Mouse (Mus musculus) lung, embryonic 15.5 days (tissue): ENCODE data around the gene Proser3. TPM values are rescaled to one million over a fixed set of nuclear protein-coding genes. Genes with fewer than 3 reads are reported as not detected.

ENCODE experiments used
- ATAC-seq: fragments of 200-750 bp; cut with Nextera tagmentation; 2 replicates; pipeline ENCODE4 v1.8.0; 2017; ENCODE audit warnings: moderate number of reproducible peaks, borderline replicate concordance; ENCODE audit not compliant: low FRiP score, low TSS enrichment; ENCODE audit errors: extremely low read depth
- H3K27ac ChIP-seq: fragments of 300-500 bp; sonication (generic); 2 replicates; pipeline ENCODE4 v1.5.1; 2015; ENCODE audit warnings: moderate library complexity, mild to moderate bottlenecking, inconsistent platforms
- H3K27me3 ChIP-seq: fragments of 300-500 bp; sonication (generic); 2 replicates; pipeline ENCODE4 v1.6.1; 2015; ENCODE audit warnings: inconsistent platforms
- H3K36me3 ChIP-seq: fragments of 300-500 bp; sonication (generic); 2 replicates; pipeline ENCODE4 v1.6.1; 2015; ENCODE audit warnings: inconsistent platforms
- H3K4me1 ChIP-seq: fragments of 300-500 bp; sonication (generic); 2 replicates; pipeline ENCODE4 v1.6.1; 2015; ENCODE audit warnings: inconsistent platforms
- H3K4me2 ChIP-seq: fragments of 300-500 bp; sonication (generic); 2 replicates; pipeline ENCODE4 v1.6.1; 2015; ENCODE audit warnings: inconsistent platforms, mild to moderate bottlenecking, moderate library complexity
- H3K4me3 ChIP-seq: fragments of 300-500 bp; sonication (generic); 2 replicates; pipeline ENCODE4 v1.5.1; 2015; ENCODE audit warnings: mild to moderate bottlenecking, inconsistent platforms
- H3K9ac ChIP-seq: fragments of 300-500 bp; sonication (generic); 2 replicates; pipeline ENCODE4 v1.6.1; 2015; ENCODE audit warnings: inconsistent platforms
- H3K9me3 ChIP-seq: fragments of 300-500 bp; sonication (generic); 2 replicates; pipeline ENCODE4 v1.6.1; 2016; ENCODE audit warnings: inconsistent platforms
- WGBS: fragments of 180-500 bp; shearing (Covaris S2); methylation state at CpG from one replicate; pipeline ENCODE4 v1.1.7; 2015; 5-methylcytosine and 5-hydroxymethylcytosine counted together
- polyA plus RNA-seq: library from polyadenylated mRNA; unstranded; fragments of >200 nt; fragmentation: Nextera tagmentation; extraction: Ambion mirVana; gene quantifications from 2 replicates; pipeline ENCODE4 v1.2.1, GENCODE M21; 2015

Gene Proser3
- polyA plus RNA-seq, 1 experiment from 2014 or later, result 18.3 TPM

DNA sequence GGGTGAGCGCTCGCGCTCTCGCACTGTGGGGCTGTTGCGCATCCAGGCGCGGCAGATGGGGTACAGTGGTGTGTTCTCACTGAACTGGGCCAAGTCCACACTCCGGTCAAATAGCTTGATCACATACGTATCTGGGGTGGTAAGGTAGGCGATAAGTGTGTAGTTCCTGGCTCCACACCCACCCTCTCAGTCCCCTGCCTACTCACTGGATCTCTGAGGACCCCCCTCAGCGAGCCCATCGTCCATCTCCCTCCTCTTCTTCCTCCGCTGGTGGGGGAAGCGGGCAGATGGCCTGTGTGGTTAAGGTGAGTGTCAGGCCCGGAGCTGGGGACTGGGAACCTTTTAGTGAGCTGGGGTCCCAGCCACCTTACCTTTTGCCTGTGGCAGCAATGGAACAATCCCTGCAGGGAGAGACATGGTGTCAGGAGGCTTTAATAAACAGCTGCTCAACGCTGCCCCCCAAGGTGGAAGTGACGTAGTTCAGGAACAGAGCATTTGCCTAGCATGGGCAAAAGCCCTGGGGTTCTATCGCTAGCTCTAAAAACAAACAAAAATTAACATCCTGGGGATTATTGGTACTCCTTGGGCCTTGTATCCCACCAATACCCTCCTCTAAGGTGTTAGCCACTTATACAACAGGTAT lies 4.9 kb upstream of the Proser3 start:
- Histone ChIP-seq H3K4me3 (no peak overlapping the region), H3K27me3 (no peaks in the 10 kb centered on the region), H3K9ac (no peak overlapping the region), H3K27ac (no peak overlapping the region), H3K4me2 (no peak overlapping the region), H3K4me1 (peaks cover 36% of the 10 kb centered on the region), H3K9me3 (no peaks in the 10 kb centered on the region), H3K36me3 (peaks cover 22% of the 10 kb centered on the region)
- ATAC-seq, result no peak
- WGBS, result 90% methylated on average over 18 of the region's 18 CpGs

DNA sequence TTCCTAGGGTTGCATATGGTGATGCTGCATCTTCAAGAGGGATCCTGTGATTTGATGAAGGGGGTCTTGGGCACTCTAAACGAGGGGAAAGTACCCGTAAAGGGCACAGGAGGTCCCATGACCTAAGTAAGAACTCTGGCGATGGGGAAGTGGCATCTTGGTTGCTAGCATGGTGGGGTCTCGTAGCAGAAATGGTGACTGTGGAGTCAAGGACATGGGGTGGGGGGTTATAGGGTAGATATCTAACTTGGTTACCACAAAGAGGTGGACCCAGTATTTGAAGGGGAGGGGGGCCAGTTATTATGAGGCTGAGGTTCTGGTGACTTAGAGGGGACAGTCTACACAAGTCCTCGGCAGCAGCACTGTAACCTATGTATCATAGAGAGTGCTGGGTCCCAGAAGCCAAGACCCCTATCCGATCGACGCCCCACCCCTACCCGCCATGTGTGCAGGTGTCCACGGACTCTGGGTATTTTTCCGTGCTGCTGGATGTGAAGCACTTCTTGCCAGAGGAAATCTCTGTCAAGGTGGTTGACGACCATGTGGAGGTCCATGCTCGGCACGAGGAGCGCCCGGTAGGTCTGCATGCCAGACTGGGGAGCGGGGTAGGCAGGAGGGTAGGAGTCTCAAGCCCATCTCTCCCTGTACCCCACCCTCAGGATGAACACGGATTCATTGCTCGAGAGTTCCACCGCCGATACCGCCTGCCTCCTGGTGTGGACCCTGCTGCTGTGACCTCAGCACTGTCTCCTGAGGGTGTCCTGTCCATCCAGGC lies 1.9 kb upstream of the Proser3 start:
- peak overlapping the region; percentile 67 for H3K4me3 ChIP-seq
- H3K27me3 ChIP-seq, result no peaks in the 10 kb centered on the region
- no peak overlapping the region for H3K27ac ChIP-seq
- ATAC-seq, result no peak
- H3K36me3 ChIP-seq, result peaks cover 26% of the 10 kb centered on the region
- H3K9ac ChIP-seq, result peak overlapping the region; percentile 81; the same call in 1 of the 2 replicates
- no peaks in the 10 kb centered on the region for H3K9me3 ChIP-seq
- H3K4me1 ChIP-seq, result peaks cover 33% of the 10 kb centered on the region
- WGBS, result 77% methylated on average over 22 of the region's 22 CpGs
- H3K4me2 ChIP-seq, result peak overlapping the region; percentile 97

DNA sequence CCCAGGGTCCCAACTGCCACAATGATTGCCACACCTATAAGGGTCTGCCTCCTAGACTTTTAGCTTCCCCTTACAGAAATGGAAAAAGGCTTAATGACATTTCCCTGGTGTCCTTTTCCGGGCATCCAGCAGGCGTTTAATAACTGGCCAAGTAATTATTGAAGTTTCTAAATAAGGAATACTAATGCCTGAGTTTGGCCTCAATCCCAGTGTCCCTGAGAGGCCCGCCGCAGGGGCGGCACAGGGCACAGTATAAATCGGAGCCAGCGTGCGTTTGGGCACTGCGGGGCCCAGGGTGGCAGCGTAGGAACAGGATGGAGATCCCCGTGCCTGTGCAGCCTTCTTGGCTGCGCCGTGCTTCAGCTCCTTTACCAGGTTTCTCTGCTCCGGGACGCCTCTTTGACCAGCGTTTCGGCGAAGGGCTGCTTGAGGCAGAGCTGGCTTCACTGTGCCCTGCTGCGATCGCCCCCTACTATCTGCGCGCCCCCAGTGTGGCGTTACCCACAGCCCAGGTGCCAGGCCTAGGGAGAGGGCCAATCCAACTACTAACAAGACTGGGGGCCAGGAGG lies 1.0 kb upstream of the Proser3 start:
- Histone ChIP-seq H3K36me3 (peaks cover 30% of the 10 kb centered on the region), H3K27ac (peak overlapping the region; percentile 98), H3K4me1 (peaks cover 24% of the 10 kb centered on the region), H3K4me3 (peak overlapping the region; percentile 67), H3K9ac (peak overlapping the region; percentile 81), H3K4me2 (peak overlapping the region; percentile 97), H3K27me3 (no peaks in the 10 kb centered on the region), H3K9me3 (no peaks in the 10 kb centered on the region)
- 1% methylated on average over 20 of the region's 23 CpGs for WGBS
- ATAC-seq, result no peak

DNA sequence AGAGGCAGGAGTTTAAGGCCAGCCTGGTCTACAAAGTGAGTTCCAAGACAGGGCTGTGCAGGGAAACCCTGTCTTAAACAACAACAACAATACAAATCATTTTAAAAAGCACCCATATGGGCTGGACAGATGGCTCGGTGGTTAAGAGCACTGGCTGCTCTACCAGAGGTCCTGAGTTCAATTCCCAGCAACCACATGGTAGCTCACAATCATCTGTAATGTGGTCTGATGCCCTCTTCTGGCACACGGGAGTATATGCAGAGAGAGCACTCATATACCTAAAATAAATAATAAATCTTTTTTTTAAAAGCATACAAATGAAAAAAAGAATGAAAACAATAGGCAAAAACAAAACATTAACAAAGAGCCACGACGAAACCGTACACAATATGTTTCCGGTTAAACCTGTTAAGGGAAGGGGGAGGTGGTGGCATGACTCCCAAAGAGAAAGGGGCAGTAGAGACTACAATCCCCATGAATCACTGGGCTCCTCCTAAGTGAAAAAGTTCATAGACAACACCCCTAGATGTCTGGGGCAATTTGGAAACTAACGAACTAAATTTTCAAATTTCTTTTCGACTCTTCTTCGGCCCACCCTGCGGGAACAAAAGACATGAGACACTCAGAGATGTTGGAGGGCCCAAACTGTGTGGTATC lies 526 bp downstream of the Proser3 start:
- peaks cover 21% of the 10 kb centered on the region for H3K4me1 ChIP-seq
- no peaks in the 10 kb centered on the region for H3K9me3 ChIP-seq
- WGBS, result 2% methylated on average over 10 of the region's 10 CpGs
- H3K36me3 ChIP-seq, result peaks cover 30% of the 10 kb centered on the region
- peak overlapping the region; percentile 97 for H3K4me2 ChIP-seq
- peak overlapping the region; percentile 67 for H3K4me3 ChIP-seq
- peak; percentile 58 for ATAC-seq
- peak overlapping the region; percentile 68 for H3K9ac ChIP-seq
- H3K27me3 ChIP-seq, result no peaks in the 10 kb centered on the region
- H3K27ac ChIP-seq, result peak overlapping the region; percentile 98

DNA sequence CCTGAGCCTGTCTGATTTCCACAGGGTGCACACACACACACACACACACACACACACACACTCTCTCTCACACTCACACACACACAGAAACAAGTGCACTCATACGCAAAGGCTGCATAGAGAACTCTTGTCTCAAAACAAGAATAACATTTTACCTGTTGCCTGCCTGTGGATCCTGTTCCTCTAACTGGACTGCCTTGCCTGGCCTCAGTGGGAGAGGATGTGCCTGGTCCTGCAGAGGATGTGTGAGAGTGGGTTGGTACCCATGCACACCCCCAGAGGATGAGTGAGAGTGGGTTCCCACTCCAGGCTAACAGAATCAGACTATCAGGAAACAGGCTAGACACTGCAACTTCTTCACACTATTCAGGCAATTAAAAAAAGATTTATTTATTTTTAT lies 1.5 kb downstream of the Proser3 start:
- ATAC-seq, result no peak
- no peak overlapping the region for H3K9ac ChIP-seq
- no peaks in the 10 kb centered on the region for H3K9me3 ChIP-seq
- H3K27ac ChIP-seq, result no peak overlapping the region
- peaks cover 21% of the 10 kb centered on the region for H3K4me1 ChIP-seq
- no peaks in the 10 kb centered on the region for H3K27me3 ChIP-seq
- H3K4me2 ChIP-seq, result no peak overlapping the region
- H3K36me3 ChIP-seq, result peaks cover 30% of the 10 kb centered on the region
- WGBS, result 90% methylated on average over 1 of the region's 1 CpGs
- H3K4me3 ChIP-seq, result no peak overlapping the region

DNA sequence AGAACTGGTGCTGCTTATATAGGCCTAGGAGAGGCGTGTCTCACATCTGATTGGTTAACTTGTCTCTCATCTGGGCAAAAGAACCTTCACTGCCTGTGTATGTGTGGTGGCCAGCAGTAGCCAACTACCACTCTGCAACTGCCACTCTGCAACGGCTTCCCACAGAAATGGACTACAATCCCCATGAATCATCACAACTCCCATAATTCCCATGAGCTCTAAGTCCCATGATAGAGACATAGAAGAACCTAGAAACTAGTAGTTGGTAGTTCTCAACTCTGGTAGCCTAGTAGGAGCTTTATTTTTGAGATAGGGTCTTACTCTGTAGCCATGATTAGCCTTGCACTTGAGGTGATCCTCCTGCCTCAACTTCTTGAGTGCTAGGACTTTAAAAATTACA lies 2.2 kb downstream of the Proser3 start:
- no peak for ATAC-seq
- no peaks in the 10 kb centered on the region for H3K27me3 ChIP-seq
- WGBS, result 78% methylated on average over 2 of the region's 2 CpGs
- H3K36me3 ChIP-seq, result peaks cover 28% of the 10 kb centered on the region
- H3K27ac ChIP-seq, result no peak overlapping the region
- H3K9me3 ChIP-seq, result no peaks in the 10 kb centered on the region
- H3K9ac ChIP-seq, result no peak overlapping the region
- H3K4me1 ChIP-seq, result peaks cover 21% of the 10 kb centered on the region
- H3K4me2 ChIP-seq, result no peak overlapping the region
- H3K4me3 ChIP-seq, result no peak overlapping the region

DNA sequence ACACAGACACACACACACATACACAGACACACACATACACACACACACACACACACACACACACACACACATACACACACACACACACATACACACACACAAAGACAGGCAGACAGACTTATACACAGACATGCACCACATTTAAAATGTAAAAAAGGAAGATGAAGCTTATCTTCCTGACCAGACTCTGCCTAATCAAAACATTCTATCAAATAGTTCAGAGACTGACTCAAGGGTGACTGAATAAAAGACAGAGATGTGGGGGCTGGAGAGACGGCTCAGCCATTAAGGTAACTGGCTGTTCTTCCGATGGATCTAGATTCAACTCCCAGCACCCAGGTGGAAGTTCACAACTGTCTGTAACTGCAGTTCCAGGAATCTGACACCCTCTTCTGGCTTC lies 7.8 kb downstream of the Proser3 start:
- Histone ChIP-seq H3K9me3 (no peaks in the 10 kb centered on the region), H3K4me2 (no peak overlapping the region), H3K9ac (no peak overlapping the region), H3K27me3 (no peaks in the 10 kb centered on the region), H3K4me3 (no peak overlapping the region), H3K27ac (no peak overlapping the region), H3K4me1 (no peaks in the 10 kb centered on the region), H3K36me3 (peaks cover 51% of the 10 kb centered on the region)
- ATAC-seq, result no peak
- 88% methylated on average over 2 of the region's 2 CpGs for WGBS

DNA sequence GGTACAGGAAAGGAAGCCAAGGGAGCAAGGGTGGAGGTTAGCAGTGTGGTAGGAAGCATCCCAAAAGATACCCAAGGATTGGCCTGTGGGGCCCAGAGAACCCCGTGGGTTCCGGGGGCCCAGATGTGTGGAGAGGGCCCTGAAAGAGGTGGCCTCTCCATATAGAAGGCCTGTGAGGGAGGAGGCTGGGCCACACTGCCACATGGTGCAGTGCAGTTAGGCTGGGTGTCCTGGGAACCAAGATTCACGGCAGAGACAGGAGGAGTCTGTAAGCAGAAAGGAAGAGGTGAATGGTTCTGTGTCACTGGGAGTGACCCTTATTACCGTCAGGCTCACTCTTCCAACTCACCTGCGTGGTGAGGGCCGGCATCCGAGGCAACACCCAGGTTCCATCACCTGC lies 11.5 kb downstream of the Proser3 start:
- H3K4me3 ChIP-seq, result no peak overlapping the region
- H3K27me3 ChIP-seq, result no peaks in the 10 kb centered on the region
- 89% methylated on average over 7 of the region's 7 CpGs for WGBS
- peaks cover 32% of the 10 kb centered on the region for H3K36me3 ChIP-seq
- no peak for ATAC-seq
- no peak overlapping the region for H3K9ac ChIP-seq
- no peaks in the 10 kb centered on the region for H3K9me3 ChIP-seq
- H3K4me1 ChIP-seq, result peaks cover 4% of the 10 kb centered on the region
- H3K27ac ChIP-seq, result no peak overlapping the region
- no peak overlapping the region for H3K4me2 ChIP-seq

DNA sequence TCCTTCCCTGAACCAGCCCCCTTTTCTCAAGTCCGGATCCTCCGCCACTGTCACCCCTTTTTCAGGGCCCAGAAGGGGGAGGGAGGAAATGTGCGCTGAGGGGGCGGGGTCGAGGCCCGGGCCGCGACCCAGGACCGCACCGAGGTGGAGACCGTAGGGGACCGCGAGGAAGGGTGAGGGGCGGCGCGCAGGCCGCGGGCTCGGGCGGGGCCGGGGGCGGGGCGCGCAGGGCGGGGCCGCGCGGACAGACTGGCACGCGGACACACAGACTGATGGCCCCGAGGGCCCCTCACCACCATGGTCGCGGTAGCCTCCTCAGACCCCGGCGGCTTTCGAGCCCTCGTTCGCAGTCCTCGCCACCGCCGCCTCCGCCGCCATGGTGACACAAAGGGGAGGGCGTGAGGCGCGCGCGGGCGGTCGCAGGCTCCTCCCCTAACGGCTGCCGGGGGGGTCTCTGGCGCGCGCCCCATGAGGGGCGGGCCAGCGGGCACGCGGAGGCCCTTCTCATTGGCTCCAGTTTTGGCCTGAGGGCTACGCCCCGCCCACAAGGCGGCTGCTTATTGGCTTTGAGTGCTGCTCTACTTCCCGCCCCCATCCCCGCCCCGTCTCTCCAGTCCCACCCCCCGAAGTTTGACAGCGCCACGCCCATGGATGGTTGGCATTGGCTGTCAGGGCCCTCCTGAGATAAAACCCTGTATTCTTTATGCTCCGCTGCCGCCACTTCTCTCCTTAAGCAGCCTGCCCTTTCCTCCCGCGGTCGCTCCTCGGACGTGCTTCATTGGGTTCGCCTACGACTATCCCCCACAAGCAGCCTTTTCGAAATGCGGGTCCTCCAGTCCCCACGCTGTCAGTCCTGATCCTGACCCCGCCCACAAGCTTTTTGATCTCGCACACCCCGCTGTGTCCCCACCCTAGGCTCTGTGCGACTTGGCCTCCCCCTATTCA lies 17.2 kb downstream of the Proser3 start, which contains the start of gene Arhgap33:
Gene Arhgap33, minus strand, starts transcription at position 428 of the 945 bp plus-strand sequence.
- Histone ChIP-seq H3K9me3 (no peaks in the 10 kb centered on the region), H3K4me3 (peak within 1 kb of the TSS; percentile 64), H3K4me2 (peak within 1 kb of the TSS; percentile 94), H3K27me3 (no peaks in the 10 kb centered on the region), H3K36me3 (peaks cover 29% of the 10 kb centered on the region), H3K9ac (peak within 1 kb of the TSS; percentile 70), H3K4me1 (peaks cover 31% of the 10 kb centered on the region), H3K27ac (peak within 1 kb of the TSS; percentile 59)
- peak; percentile 94 for ATAC-seq
- under 1% methylated on average over 55 of the region's 84 CpGs for WGBS

DNA sequence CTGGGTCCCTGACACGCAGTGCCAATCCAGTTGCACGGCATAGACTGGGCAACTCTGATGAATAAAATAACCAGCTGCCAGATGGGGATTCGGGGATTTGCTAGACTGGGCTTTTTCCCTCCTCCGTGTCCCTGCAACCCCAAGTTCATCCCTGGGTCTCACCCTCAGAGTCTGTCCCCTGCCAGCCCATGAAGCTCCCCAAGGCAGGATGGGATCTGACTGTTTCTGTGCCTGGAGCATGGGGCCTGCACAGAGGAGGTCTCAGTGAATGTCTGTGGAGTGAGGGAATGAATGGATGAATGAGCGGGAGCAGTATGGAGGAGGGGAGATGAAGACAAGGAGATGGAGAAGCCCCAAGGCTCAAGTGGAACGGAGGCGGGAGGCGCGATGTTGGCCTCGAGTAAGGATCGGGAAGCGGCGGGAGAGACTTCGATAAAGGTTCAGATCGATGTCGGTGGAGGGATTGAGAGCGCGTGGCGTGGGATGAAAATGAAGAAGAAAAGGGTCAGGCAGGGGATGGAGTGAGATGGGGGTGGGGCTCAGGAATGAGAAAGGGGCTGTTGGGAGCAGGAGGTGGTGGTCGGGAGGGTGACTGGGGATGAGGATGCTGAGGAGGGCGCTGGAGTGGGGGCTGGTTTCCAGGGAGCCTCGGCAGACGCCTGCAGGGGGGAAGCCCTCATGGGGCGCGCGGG lies 18.0 kb downstream of the Proser3 start:
- H3K27ac ChIP-seq, result peak overlapping the region; percentile 59
- peaks cover 33% of the 10 kb centered on the region for H3K36me3 ChIP-seq
- H3K27me3 ChIP-seq, result no peaks in the 10 kb centered on the region
- ATAC-seq, result peak; percentile 40; the same call in 1 of the 2 replicates
- no peaks in the 10 kb centered on the region for H3K9me3 ChIP-seq
- peak overlapping the region; percentile 70 for H3K9ac ChIP-seq
- H3K4me1 ChIP-seq, result peaks cover 31% of the 10 kb centered on the region
- WGBS, result 9% methylated on average over 23 of the region's 26 CpGs
- H3K4me3 ChIP-seq, result peak overlapping the region; percentile 64
- peak overlapping the region; percentile 94 for H3K4me2 ChIP-seq
